Comparison of ENCODE assay signal across 10 mouse cellular contexts in genomic region chr3:51353325-51354033, GRCm38 (mm10). TPM values are rescaled to one million over a fixed set of nuclear protein-coding genes. Genes with fewer than 3 reads are reported as not detected.
DNase-seq lines count a peak whose midpoint lies in the region; ATAC-seq and TF ChIP-seq lines count a peak whose summit lies in the region.
"Had no signal": no experiment of that assay in that cellular context is flagged by ENCODE, and none has a peak within 500 bp of the region (broad histone marks: within the 10 kb centered on the region; RNA-seq: fewer than 3 reads in every experiment).

No protein-coding gene starts in this region.

- peaks cover 15% of the 10 kb centered on the region for H3K4me1 ChIP-seq in heart, embryonic 10.5 days
- H3K4me1 ChIP-seq in neural tube, embryonic 12.5 days: 0 out of 2 replicates have a peak, but pooled peaks cover 4% of the 10 kb centered on the region
- H3K4me1 ChIP-seq: stomach, embryonic 15.5 days had no signal

- no peak overlapping the region for H3K9ac ChIP-seq in neural tube, embryonic 12.5 days
- H3K9ac ChIP-seq: stomach, embryonic 15.5 days had no signal

- 0 out of 2 replicates have a peak, but pooled peaks have one; percentile 44 for ATAC-seq in neural tube, embryonic 12.5 days (ENCODE audit: low FRiP score, low read depth)

- no peak overlapping the region for H3K27ac ChIP-seq in heart, embryonic 10.5 days
- H3K27ac ChIP-seq in neural tube, embryonic 12.5 days: no peak overlapping the region
- H3K27ac ChIP-seq: stomach, embryonic 15.5 days had no signal

- no peak overlapping the region for H3K4me2 ChIP-seq in neural tube, embryonic 12.5 days (replicated peaks)
- H3K4me2 ChIP-seq: stomach, embryonic 15.5 days had no signal

- peak; percentile 62 for DNase-seq in heart, adult 8-10 months (ENCODE audit: low spot score)
- DNase-seq in heart, embryonic 10.5 days (ENCODE audit: low spot score): no peak
- peak; percentile 54 for DNase-seq in urinary bladder, postnatal 14 days (ENCODE audit: low spot score)
- no peak for DNase-seq in urinary bladder, postnatal 4 days (ENCODE audit: low spot score in 2 of 2)
- DNase-seq in brain, embryonic 14.5 days (ENCODE audit: low read depth): peak; percentile 53
- DNase-seq in kidney, postnatal 36 days: peak; percentile 64 to 88
- no peak for DNase-seq in frontal cortex, postnatal 25 days (ENCODE audit: low spot score in 2 of 2)

- H3K36me3 ChIP-seq in heart, embryonic 10.5 days: no peaks in the 10 kb centered on the region
- no peaks in the 10 kb centered on the region for H3K36me3 ChIP-seq in neural tube, embryonic 12.5 days
- H3K36me3 ChIP-seq: stomach, embryonic 15.5 days had no signal

- WGBS in heart, embryonic 10.5 days: 73% methylated on average over 4 of the region's 4 CpGs
- WGBS in neural tube, embryonic 12.5 days: 73% methylated on average over 4 of the region's 4 CpGs

- TF ChIP-seq POLR2A in brain, embryonic 14.5 days (IDR thresholded peaks at IDR 0.05; ENCODE audit: borderline replicate concordance, extremely low read depth, insufficient read depth, insufficient read length, poor library complexity, severe bottlenecking): no peak

- no peak overlapping the region for H3K4me3 ChIP-seq in heart, embryonic 10.5 days
- H3K4me3 ChIP-seq in neural tube, embryonic 12.5 days: no peak overlapping the region
- H3K4me3 ChIP-seq: stomach, embryonic 15.5 days had no signal

- TF ChIP-seq CTCF in brain, embryonic 14.5 days (IDR thresholded peaks at IDR 0.05; ENCODE audit: borderline replicate concordance, extremely low read depth, insufficient read depth, insufficient read length): peak; percentile 58; the same call in 1 of the 2 replicates

- no peaks in the 10 kb centered on the region for H3K27me3 ChIP-seq in heart, embryonic 10.5 days (ENCODE audit: insufficient read depth, poor library complexity, severe bottlenecking)
- peaks cover 3% of the 10 kb centered on the region; the same call in 1 of the 2 replicates for H3K27me3 ChIP-seq in neural tube, embryonic 12.5 days (replicated peaks)
- H3K27me3 ChIP-seq: stomach, embryonic 15.5 days had no signal

- H3K9me3 ChIP-seq in heart, embryonic 10.5 days: no peaks in the 10 kb centered on the region
- H3K9me3 ChIP-seq in neural tube, embryonic 12.5 days: no peaks in the 10 kb centered on the region
- H3K9me3 ChIP-seq: stomach, embryonic 15.5 days had no signal

RNA-seq across cellular contexts. Expression of gene Elf2, which starts 13.0 kb away (rescaled TPM):
- 10 to 100 TPM; 40.6 to 52.9 (median 50.9) TPM for total RNA-seq in heart, adult 8-10 months (2022)
- polyA plus RNA-seq in heart, embryonic 10.5 days (2016; fragmentation: Nextera tagmentation; extraction: Ambion mirVana): 40.1 and 43.5 TPM in 2 replicates
- 60.0 and 62.9 TPM in 2 replicates for polyA plus RNA-seq in brain, embryonic 14.5 days (2012; rRNA removed)
- polyA plus RNA-seq in neural tube, embryonic 12.5 days (2016; fragmentation: Nextera tagmentation; extraction: Ambion mirVana): 41.2 and 57.2 TPM in 2 replicates

RNA-seq across cellular contexts. Expression of gene Mgarp, which starts 43.1 kb away (rescaled TPM):
- under 1 TPM; 0.22 to 0.37 (median 0.26) TPM for total RNA-seq in heart, adult 8-10 months (2022)
- polyA plus RNA-seq in heart, embryonic 10.5 days (2016; fragmentation: Nextera tagmentation; extraction: Ambion mirVana): 20.6 and 21.1 TPM in 2 replicates
- polyA plus RNA-seq in brain, embryonic 14.5 days (2012; rRNA removed): 1.2 and 1.7 TPM in 2 replicates
- 2.4 and 2.5 TPM in 2 replicates for polyA plus RNA-seq in neural tube, embryonic 12.5 days (2016; fragmentation: Nextera tagmentation; extraction: Ambion mirVana)
- total RNA-seq: left cerebral cortex, postnatal 10 days had no signal

RNA-seq across cellular contexts. Expression of gene Ndufc1, which starts 55.3 kb away (rescaled TPM):
- total RNA-seq in heart, adult 8-10 months (2022): 1,000 to 10,000 TPM; 1,660 to 1,731 (median 1,722) TPM
- 874 and 1,125 TPM in 2 replicates for polyA plus RNA-seq in heart, embryonic 10.5 days (2016; fragmentation: Nextera tagmentation; extraction: Ambion mirVana)
- 349 and 402 TPM in 2 replicates for polyA plus RNA-seq in brain, embryonic 14.5 days (2012; rRNA removed)
- 723 and 776 TPM in 2 replicates for polyA plus RNA-seq in neural tube, embryonic 12.5 days (2016; fragmentation: Nextera tagmentation; extraction: Ambion mirVana)

Comparison
In these comparisons a context has a peak if more than half of its experiments do, and no peak if none do; other contexts are left out.
1. DNase-seq: peak in heart, adult 8-10 months (single experiment), urinary bladder, postnatal 14 days (single experiment), brain, embryonic 14.5 days (single experiment) and kidney, postnatal 36 days (2 of 2); none in heart, embryonic 10.5 days (single experiment), urinary bladder, postnatal 4 days (0 of 2) and frontal cortex, postnatal 25 days (0 of 2).